15 mouse cellular contexts compared by ENCODE assay signal in genomic region chr12:85687846-85688245, GRCm38 (mm10). TPM values are rescaled to one million over a fixed set of nuclear protein-coding genes. Genes with fewer than 3 reads are reported as not detected.
DNase-seq lines count a peak whose midpoint lies in the region; ATAC-seq and TF ChIP-seq lines count a peak whose summit lies in the region.
"Had no signal": no experiment of that assay in that cellular context is flagged by ENCODE, and none has a peak within 500 bp of the region (broad histone marks: within the 10 kb centered on the region; RNA-seq: fewer than 3 reads in every experiment).

No protein-coding gene starts in this region.

- H3K79me2 ChIP-seq in CH12.LX (replicated peaks; ENCODE audit: control insufficient read depth, extremely low read depth, insufficient read depth, poor library complexity, severe bottlenecking): peaks cover 49% of the 10 kb centered on the region

- peaks cover 33 to 40% of the 10 kb centered on the region in 2 experiments for H3K36me3 ChIP-seq in CH12.LX (replicated peaks in 1 of 2; ENCODE audit: control insufficient read depth in 1 of 2, insufficient read depth in 1 of 2, low read length in 1 of 2)
- H3K36me3 ChIP-seq in stomach, postnatal 0 days (ENCODE audit: control insufficient read depth, insufficient read depth, low read length): no peaks in the 10 kb centered on the region
- H3K36me3 ChIP-seq: embryonic facial prominence, embryonic 12.5 days; liver, embryonic 15.5 days; midbrain, embryonic 15.5 days had no signal

- no peak for TF ChIP-seq EP300 in CH12.LX (IDR thresholded peaks at IDR 0.05; ENCODE audit: low read length)
- TF ChIP-seq EP300 in stomach, postnatal 0 days (optimal IDR thresholded peaks at IDR 0.05): no peak

- TF ChIP-seq CTCF in CH12.LX (conservative IDR thresholded peaks at IDR 0.05 in 1 of 2, IDR thresholded peaks at IDR 0.05 in 1 of 2; ENCODE audit: low read depth in 2 of 2, low read length in 2 of 2): peak; percentile 41 to 89
- peak; percentile 38; the same call in 1 of the 2 replicates for TF ChIP-seq CTCF in stomach, postnatal 0 days (IDR thresholded peaks at IDR 0.05; ENCODE audit: low read depth)

- no peaks in the 10 kb centered on the region for H3K9me3 ChIP-seq in CH12.LX (replicated peaks; ENCODE audit: low read length)
- H3K9me3 ChIP-seq in stomach, postnatal 0 days (ENCODE audit: control insufficient read depth, low read length): no peaks in the 10 kb centered on the region
- H3K9me3 ChIP-seq: embryonic facial prominence, embryonic 12.5 days; liver, embryonic 15.5 days; midbrain, embryonic 15.5 days had no signal

- dilution Hi-C loops in CH12.LX (cut with MboI; ENCODE audit: extremely low pct_ligation_motif_present, extremely low pct_unique_long_range_greater_than_20kb, low sequenced_read_pairs): no loop called here

- peak overlapping the region; percentile 94; the same call in 1 of the 2 replicates for H3K9ac ChIP-seq in CH12.LX (ENCODE audit: insufficient read depth, low read depth)
- H3K9ac ChIP-seq in stomach, postnatal 0 days (ENCODE audit: low read length): no peak overlapping the region
- H3K9ac ChIP-seq: embryonic facial prominence, embryonic 12.5 days; liver, embryonic 15.5 days; midbrain, embryonic 15.5 days had no signal

- no peaks in the 10 kb centered on the region for H3K27me3 ChIP-seq in CH12.LX (replicated peaks)
- no peaks in the 10 kb centered on the region for H3K27me3 ChIP-seq in stomach, postnatal 0 days (ENCODE audit: control insufficient read depth, insufficient read depth, low read length)
- H3K27me3 ChIP-seq: embryonic facial prominence, embryonic 12.5 days; liver, embryonic 15.5 days; midbrain, embryonic 15.5 days had no signal

- TF ChIP-seq POLR2A in CH12.LX (IDR thresholded peaks at IDR 0.05; ENCODE audit: low read depth, low read length): no peak

- TF ChIP-seq RAD21 in CH12.LX (IDR thresholded peaks at IDR 0.05; ENCODE audit: low read depth, low read length): peak; percentile 90

- 58% methylated on average over 6 of the region's 6 CpGs for WGBS in stomach, postnatal 0 days

- peak; percentile 72 for ATAC-seq in common myeloid progenitor, adult 5-6 weeks (replicated peaks; ENCODE audit: low read depth, poor library complexity, severe bottlenecking)
- no peak for ATAC-seq in stomach, postnatal 0 days (ENCODE audit: low FRiP score, low TSS enrichment)
- ATAC-seq: midbrain, embryonic 15.5 days had no signal

- peak overlapping the region; percentile 91 for H3K4me2 ChIP-seq in CH12.LX (ENCODE audit: insufficient read depth, low read depth, poor library complexity, severe bottlenecking)
- H3K4me2 ChIP-seq in stomach, postnatal 0 days (replicated peaks; ENCODE audit: low read depth): no peak overlapping the region
- H3K4me2 ChIP-seq: midbrain, embryonic 15.5 days had no signal

- DNase-seq in lung, postnatal 36 days: peak; percentile 38
- DNase-seq in lung, postnatal 25 days (ENCODE audit: low spot score): no peak
- DNase-seq in CH12.LX (ENCODE audit: extremely low read depth): peak; percentile 76
- no peak for DNase-seq in stomach, postnatal 0 days (ENCODE audit: low spot score)
- no peak for DNase-seq in adrenal gland, postnatal 10 days
- no peak for DNase-seq in heart, postnatal 4 days
- DNase-seq: adrenal gland, postnatal 25 days; cerebellum, adult 11-12 months; gastrocnemius, postnatal 14 days; kidney, postnatal 36 days had no signal

- H3K4me3 ChIP-seq in CH12.LX (replicated peaks in 1 of 3; ENCODE audit: low read depth in 2 of 3, low read length in 2 of 3, poor library complexity in 1 of 3): peak overlapping the region; percentile 77 to 97 (median 88)
- no peak overlapping the region for H3K4me3 ChIP-seq in stomach, postnatal 0 days (ENCODE audit: low read depth, low read length)
- H3K4me3 ChIP-seq: embryonic facial prominence, embryonic 12.5 days; left cerebral cortex, adult 2 months; midbrain, embryonic 15.5 days had no signal

- peak overlapping the region; percentile 94; the same call in 1 of the 2 replicates for H3K27ac ChIP-seq in CH12.LX (ENCODE audit: insufficient read depth, low read depth)
- no peak overlapping the region for H3K27ac ChIP-seq in stomach, postnatal 0 days (replicated peaks)
- H3K27ac ChIP-seq: embryonic facial prominence, embryonic 12.5 days; left cerebral cortex, adult 2 months; liver, embryonic 15.5 days; midbrain, embryonic 15.5 days had no signal

- peaks cover 22 to 66% of the 10 kb centered on the region in 2 experiments for H3K4me1 ChIP-seq in CH12.LX (ENCODE audit: control insufficient read depth in 1 of 2, insufficient read depth in 2 of 2)
- H3K4me1 ChIP-seq in stomach, postnatal 0 days (replicated peaks; ENCODE audit: control insufficient read depth, insufficient read depth): no peaks in the 10 kb centered on the region
- H3K4me1 ChIP-seq: liver, embryonic 15.5 days; midbrain, embryonic 15.5 days had no signal

- in situ Hi-C loops in CH12.LX (cut with MboI; ENCODE audit: low pct_ligation_motif_present, low pct_unique_long_range_greater_than_20kb, low sequenced_read_pairs): loop anchor here (5.0 kb wide), 2 partner anchors 39 to 134 kb away; partner anchors contain the start of genes Erg28 and Ttll5

TF ChIP-seq in CH12.LX, 34 proteins besides CTCF, POLR2A, EP300 and RAD21:
- no peak for TF ChIP-seq ELF1 (IDR thresholded peaks at IDR 0.05; ENCODE audit: low read depth, low read length)
- peak; percentile 53; the same call in 1 of the 2 replicates for TF ChIP-seq MXI1 (IDR thresholded peaks at IDR 0.05; ENCODE audit: low read depth, low read length)
- TF ChIP-seq UBTF (IDR thresholded peaks at IDR 0.05; ENCODE audit: low read depth, low read length): no peak
- TF ChIP-seq POLR2AphosphoS2 (IDR thresholded peaks at IDR 0.05; ENCODE audit: low read depth, low read length): no peak
- TF ChIP-seq ZNF384 (IDR thresholded peaks at IDR 0.05; ENCODE audit: low read depth, low read length): no peak
- TF ChIP-seq TBP (conservative IDR thresholded peaks at IDR 0.05; ENCODE audit: low read depth, low read length): no peak
- TF ChIP-seq RCOR1 (conservative IDR thresholded peaks at IDR 0.05; ENCODE audit: low read depth, low read length): no peak
- no peak for TF ChIP-seq ETS1 (conservative IDR thresholded peaks at IDR 0.05; ENCODE audit: low read depth, low read length)
- no peak for TF ChIP-seq CHD1 (IDR thresholded peaks at IDR 0.05; ENCODE audit: low read depth, low read length)
- TF ChIP-seq ZMIZ1 (IDR thresholded peaks at IDR 0.05; ENCODE audit: low read depth, low read length): no peak
- TF ChIP-seq JUND (conservative IDR thresholded peaks at IDR 0.05; ENCODE audit: low read depth, low read length): no peak
- TF ChIP-seq GABPA (IDR thresholded peaks at IDR 0.05; ENCODE audit: insufficient replicate concordance, low read depth, low read length): no peak
- no peak for TF ChIP-seq JUN (IDR thresholded peaks at IDR 0.05; ENCODE audit: insufficient read depth, low read depth, low read length)
- peak; percentile 42 for TF ChIP-seq ZC3H11A (IDR thresholded peaks at IDR 0.05; ENCODE audit: low read depth, low read length)
- TF ChIP-seq MYC (IDR thresholded peaks at IDR 0.05; ENCODE audit: low read depth, low read length): no peak
- peak; percentile 80 for TF ChIP-seq SIN3A (IDR thresholded peaks at IDR 0.05; ENCODE audit: low read length)
- no peak for TF ChIP-seq MAZ (IDR thresholded peaks at IDR 0.05; ENCODE audit: low read depth, low read length)
- no peak for TF ChIP-seq TCF12 (IDR thresholded peaks at IDR 0.05; ENCODE audit: low read depth, low read length)
- TF ChIP-seq ZKSCAN1 (IDR thresholded peaks at IDR 0.05; ENCODE audit: borderline replicate concordance, low read depth, low read length): no peak
- TF ChIP-seq MAX (IDR thresholded peaks at IDR 0.05; ENCODE audit: low read length): no peak
- no peak for TF ChIP-seq NELFE (IDR thresholded peaks at IDR 0.05; ENCODE audit: low read depth, low read length)
- 0 out of 2 replicates have a peak, but pooled peaks have one; percentile 29 for TF ChIP-seq IRF4 (IDR thresholded peaks at IDR 0.05; ENCODE audit: low read depth, low read length)
- TF ChIP-seq PAX5 (IDR thresholded peaks at IDR 0.05; ENCODE audit: low read length): no peak
- TF ChIP-seq NRF1 (IDR thresholded peaks at IDR 0.05; ENCODE audit: low read depth, low read length): no peak
- peak; percentile 87 for TF ChIP-seq SMC3 (IDR thresholded peaks at IDR 0.05; ENCODE audit: low read depth, low read length)
- TF ChIP-seq USF1 (IDR thresholded peaks at IDR 0.05; ENCODE audit: low read depth, low read length): no peak
- no peak for TF ChIP-seq MEF2A (IDR thresholded peaks at IDR 0.05; ENCODE audit: borderline replicate concordance, low read depth, low read length)
- no peak for TF ChIP-seq USF2 (conservative IDR thresholded peaks at IDR 0.05; ENCODE audit: low read depth, low read length)
- no peak for TF ChIP-seq CHD2 (IDR thresholded peaks at IDR 0.05; ENCODE audit: low read length)

RNA-seq across cellular contexts. Expression of gene Batf, which starts 1.4 kb away (rescaled TPM):
- total RNA-seq in CH12.LX (2012; rRNA removed) (137 and 141 TPM in 2 replicates), CH12.LX (2014; rRNA removed) (128 and 142 TPM in 2 replicates)
- polyA plus RNA-seq in CH12.LX (2012; ENCODE audit: insufficient read length, low read depth): 89.2 and 104 TPM in 2 replicates
- total RNA-seq in common myeloid progenitor, adult 5-6 weeks (2017): 31.9 and 38.9 TPM in 2 replicates
- polyA plus RNA-seq in stomach, postnatal 0 days (2015; fragmentation: Nextera tagmentation; extraction: Ambion mirVana): 3.1 and 3.3 TPM in 2 replicates
- total RNA-seq in adrenal gland, postnatal 10 days (2021): 1 to 10 TPM; 1.2 to 1.6 TPM
- total RNA-seq in heart, postnatal 4 days (2021): 1 to 10 TPM in 1 of 2 experiments, under 1 TPM in 1; 0.74 to 1.5 TPM
- total RNA-seq: adrenal gland, postnatal 25 days had no signal

RNA-seq across cellular contexts. Expression of gene Flvcr2, which starts 58.5 kb away (rescaled TPM):
- 0.04 TPM in 1 of 2 replicates, not detected in the other for total RNA-seq in CH12.LX (2012; rRNA removed)
- not detected in 2 replicates for total RNA-seq in CH12.LX (2014; rRNA removed)
- 0.14 and 0.17 TPM in 2 replicates for polyA plus RNA-seq in CH12.LX (2012; ENCODE audit: insufficient read length, low read depth)
- 0.41 TPM in 1 of 2 replicates, not detected in the other for total RNA-seq in common myeloid progenitor, adult 5-6 weeks (2017)
- 4.1 and 4.8 TPM in 2 replicates for polyA plus RNA-seq in stomach, postnatal 0 days (2015; fragmentation: Nextera tagmentation; extraction: Ambion mirVana)
- total RNA-seq in adrenal gland, postnatal 10 days (2021): 1 to 10 TPM; 5.2 to 7.1 TPM
- total RNA-seq in heart, postnatal 4 days (2021): 1 to 10 TPM; 4.9 to 6.0 TPM

Comparison
In these comparisons a context has a peak if more than half of its experiments do, and no peak if none do; other contexts are left out.
1. DNase-seq: peak in lung, postnatal 36 days (single experiment) and CH12.LX (single experiment); none in lung, postnatal 25 days (single experiment), stomach, postnatal 0 days (single experiment), adrenal gland, postnatal 10 days (single experiment) and heart, postnatal 4 days (single experiment).
2. RNA of gene Batf, which starts 1.4 kb away (total RNA-seq): 128 to 142 TPM in CH12.LX and 31.9 to 38.9 TPM in common myeloid progenitor, adult 5-6 weeks; 1.2 to 1.6 TPM in adrenal gland, postnatal 10 days and 0.74 to 1.5 TPM in heart, postnatal 4 days; every median in the first group is over 10 times any median in the second.